Mouse (Mus musculus) neural tube, embryonic 13.5 days (tissue): ENCODE results near the gene Plin5. TPM values are rescaled to one million over a fixed set of nuclear protein-coding genes. Genes with fewer than 3 reads are reported as not detected.

Experiments
- ATAC-seq: fragments of 200-750 bp; cut with Nextera tagmentation; 2 replicates; pipeline ENCODE4 v1.8.0; 2017; ENCODE audit warnings: low read depth, mild to moderate bottlenecking, moderate TSS enrichment, moderate library complexity
- H3K27ac ChIP-seq: fragments of 300-500 bp; sonication (generic); replicated peaks from 2 replicates; pipeline ENCODE4 v1.5.1; 2015; ENCODE audit warnings: moderate library complexity, mild to moderate bottlenecking, inconsistent platforms
- H3K27me3 ChIP-seq: fragments of 300-500 bp; sonication (generic); 2 replicates; pipeline ENCODE4 v1.6.1; 2015; ENCODE audit warnings: mild to moderate bottlenecking, inconsistent platforms
- H3K36me3 ChIP-seq: fragments of 300-500 bp; sonication (generic); 2 replicates; pipeline ENCODE4 v1.6.1; 2015; ENCODE audit warnings: mild to moderate bottlenecking, inconsistent platforms
- H3K4me1 ChIP-seq: fragments of 300-500 bp; sonication (generic); replicated peaks from 2 replicates; pipeline ENCODE4 v1.6.1; 2015; ENCODE audit warnings: inconsistent platforms
- H3K4me2 ChIP-seq: fragments of 300-500 bp; sonication (generic); 2 replicates; pipeline ENCODE4 v1.6.1; 2015; ENCODE audit warnings: inconsistent platforms, mild to moderate bottlenecking, moderate library complexity
- H3K4me3 ChIP-seq: fragments of 300-500 bp; sonication (generic); 2 replicates; pipeline ENCODE4 v1.5.1; 2015; ENCODE audit warnings: mild to moderate bottlenecking, inconsistent platforms
- H3K9ac ChIP-seq: fragments of 300-500 bp; sonication (generic); 2 replicates; pipeline ENCODE4 v1.6.1; 2015; ENCODE audit warnings: moderate library complexity, mild to moderate bottlenecking, inconsistent platforms
- H3K9me3 ChIP-seq: fragments of 300-500 bp; sonication (generic); 2 replicates; pipeline ENCODE4 v1.6.1; 2016; ENCODE audit warnings: inconsistent platforms
- WGBS: fragments of 180-500 bp; shearing (Covaris S2); methylation state at CpG from one replicate; pipeline ENCODE4 v1.1.7; 2015; 5-methylcytosine and 5-hydroxymethylcytosine counted together
- polyA plus RNA-seq: library from polyadenylated mRNA; unstranded; fragments of >200 nt; fragmentation: Nextera tagmentation; extraction: Ambion mirVana; gene quantifications from 2 replicates; pipeline ENCODE4 v1.2.1, GENCODE M21; 2015

Gene Plin5
- polyA plus RNA-seq, 1 experiment from 2014 or later: 0.93 TPM

DNA sequence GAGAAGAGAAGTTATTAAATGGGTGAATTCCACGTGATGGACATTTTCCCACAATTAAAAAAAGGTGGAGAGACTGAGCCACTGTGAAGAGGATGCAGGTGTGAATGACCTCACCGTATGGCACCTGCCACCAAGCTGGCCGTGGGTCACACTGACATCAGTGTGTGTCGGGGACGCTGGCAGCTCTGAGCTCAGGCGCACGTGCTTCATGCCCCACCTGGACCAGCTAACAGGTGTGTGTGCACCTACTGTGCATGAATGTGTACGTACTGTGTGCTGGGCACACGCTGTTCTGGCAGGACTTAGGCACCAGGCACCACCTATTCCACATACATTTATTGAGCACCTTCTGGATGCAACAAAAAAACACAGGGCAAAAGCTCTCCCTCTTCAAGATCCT, 27.1 kb upstream of the Plin5 start:
- ATAC-seq: no peak
- no peak overlapping the region for H3K4me3 ChIP-seq
- no peaks in the 10 kb centered on the region for H3K36me3 ChIP-seq
- H3K9me3 ChIP-seq: no peaks in the 10 kb centered on the region
- H3K9ac ChIP-seq: no peak overlapping the region
- WGBS: 72% methylated on average over 9 of the region's 9 CpGs
- peaks cover 73% of the 10 kb centered on the region for H3K27me3 ChIP-seq
- H3K27ac ChIP-seq: no peak overlapping the region
- H3K4me2 ChIP-seq: no peak overlapping the region
- peaks cover 40% of the 10 kb centered on the region for H3K4me1 ChIP-seq

DNA sequence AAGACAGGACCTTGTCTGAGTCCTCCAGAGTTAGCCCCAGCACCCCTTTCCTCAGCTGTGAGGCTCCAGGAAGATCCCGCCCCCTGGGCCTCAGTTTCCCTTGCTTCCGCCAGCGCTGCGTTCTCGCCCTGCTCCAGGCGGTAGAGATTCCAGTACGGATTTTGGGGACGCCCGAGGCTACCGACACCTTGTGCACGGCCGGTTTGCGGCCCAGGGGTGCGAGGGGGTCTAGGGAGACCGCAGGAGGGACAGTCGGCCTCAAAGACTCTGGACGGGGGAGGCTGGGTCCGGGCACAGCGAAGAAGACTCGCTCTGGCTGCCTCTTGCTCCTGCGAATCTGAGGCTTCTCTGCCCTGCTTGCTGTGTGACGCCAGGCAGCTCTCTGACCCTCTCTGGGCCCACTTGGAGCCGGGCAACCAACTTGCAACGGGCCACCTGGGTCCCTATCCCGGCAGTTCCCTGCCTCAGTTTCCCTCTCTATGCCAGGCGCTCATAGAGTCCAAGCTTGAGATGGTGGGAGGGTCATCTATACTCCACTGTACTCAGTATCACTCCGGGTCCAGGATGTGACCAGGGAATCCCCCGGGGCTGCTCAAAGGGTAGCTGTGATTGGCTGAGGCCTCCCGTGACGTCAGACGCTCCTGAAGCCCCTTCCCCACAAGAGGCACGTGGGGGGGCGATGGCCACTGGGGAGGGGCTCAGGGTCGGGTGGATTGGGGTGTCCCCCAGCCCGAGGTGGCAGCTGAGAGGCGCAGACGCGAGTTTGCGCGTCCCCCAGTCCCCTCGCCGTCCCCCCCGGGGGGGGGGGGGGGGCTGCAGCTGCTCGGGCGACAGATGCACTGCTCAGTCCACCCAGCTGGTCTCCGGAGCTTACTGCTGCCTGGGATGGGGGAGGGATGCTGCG, 24.6 kb upstream of the Plin5 start:
- H3K4me3 ChIP-seq: peak overlapping the region; percentile 46
- H3K9ac ChIP-seq: peak overlapping the region; percentile 69
- peaks cover 65% of the 10 kb centered on the region for H3K27me3 ChIP-seq
- H3K4me1 ChIP-seq: peaks cover 53% of the 10 kb centered on the region
- no peaks in the 10 kb centered on the region for H3K36me3 ChIP-seq
- 0 out of 2 replicates have a peak overlapping the region, but pooled peaks have one; percentile 1 for H3K27ac ChIP-seq
- under 1% methylated on average over 38 of the region's 47 CpGs for WGBS
- peak overlapping the region; percentile 61 for H3K4me2 ChIP-seq
- H3K9me3 ChIP-seq: no peaks in the 10 kb centered on the region
- peak; percentile 60 for ATAC-seq

DNA sequence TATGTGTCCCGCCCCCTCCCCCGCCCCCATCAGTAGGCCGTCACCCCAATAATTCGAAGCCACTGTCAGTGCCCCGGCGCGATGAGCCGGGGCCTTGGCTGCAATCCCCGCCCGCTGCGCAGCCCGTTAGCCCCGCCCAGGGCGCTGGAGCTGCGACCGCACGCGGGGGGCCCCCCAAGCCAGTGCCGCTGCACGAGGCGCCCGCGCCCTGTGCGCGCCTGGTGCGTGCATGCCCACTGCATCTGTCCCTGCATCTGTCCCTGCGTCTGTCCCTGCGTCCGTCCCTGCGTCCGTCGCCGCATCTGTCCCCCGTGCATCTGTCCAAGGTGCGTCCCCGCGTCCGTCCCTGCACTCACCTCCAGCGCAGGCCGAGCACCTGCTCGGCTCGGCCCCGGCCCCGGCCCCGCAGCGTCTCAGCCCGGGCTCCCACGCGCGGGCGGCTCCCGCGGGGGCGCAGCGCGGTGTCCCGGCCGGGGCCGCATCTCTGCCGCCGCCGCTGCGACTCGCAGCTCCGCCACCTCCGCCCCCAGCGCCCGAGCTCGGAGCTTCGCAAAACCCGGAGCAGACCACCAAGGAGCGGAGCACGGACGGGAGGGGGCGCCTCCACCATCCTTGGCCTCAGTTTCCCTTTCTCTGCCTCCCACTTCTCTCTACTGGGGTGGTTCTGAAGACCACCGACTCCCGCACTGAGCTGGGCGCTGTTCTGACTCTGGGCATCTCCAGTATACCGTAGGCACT, 22.6 kb upstream of the Plin5 start, which contains the start of gene Sema6b:
TSS of gene Sema6b (minus strand) at position 486 of the 738 bp plus-strand sequence.
- peak within 1 kb of the TSS; percentile 76 for H3K4me2 ChIP-seq
- peaks cover 48% of the 10 kb centered on the region for H3K27me3 ChIP-seq
- no peaks in the 10 kb centered on the region for H3K36me3 ChIP-seq
- ATAC-seq: peak; percentile 42
- peak within 1 kb of the TSS; percentile 74 for H3K4me3 ChIP-seq
- no peaks in the 10 kb centered on the region for H3K9me3 ChIP-seq
- H3K4me1 ChIP-seq: peaks cover 61% of the 10 kb centered on the region
- H3K9ac ChIP-seq: peak within 1 kb of the TSS; percentile 85
- peak within 1 kb of the TSS; percentile 78 for H3K27ac ChIP-seq
- under 1% methylated on average over 78 of the region's 79 CpGs for WGBS

DNA sequence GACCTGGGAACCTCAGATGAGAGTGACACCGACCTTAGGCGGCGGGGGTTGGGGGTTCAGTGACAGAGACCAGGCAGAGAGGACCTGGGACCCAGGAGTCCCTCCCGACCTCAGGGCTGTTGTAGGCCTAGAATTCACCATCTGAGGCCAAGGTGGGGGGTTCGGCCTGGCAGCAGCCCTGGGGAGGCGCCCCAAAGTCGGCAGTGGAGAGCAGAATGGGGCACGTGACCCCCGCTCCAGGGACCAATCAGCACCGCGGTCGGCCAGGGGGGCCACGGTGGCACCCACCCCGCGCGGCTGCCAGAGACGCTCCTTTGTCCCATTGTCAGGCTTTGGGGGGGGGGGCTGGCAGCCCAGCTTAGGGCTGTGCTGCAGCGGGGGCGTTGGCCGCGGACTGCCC, 22.0 kb upstream of the Plin5 start:
- ATAC-seq: peak; percentile 6
- H3K27ac ChIP-seq: peak overlapping the region; percentile 78

DNA sequence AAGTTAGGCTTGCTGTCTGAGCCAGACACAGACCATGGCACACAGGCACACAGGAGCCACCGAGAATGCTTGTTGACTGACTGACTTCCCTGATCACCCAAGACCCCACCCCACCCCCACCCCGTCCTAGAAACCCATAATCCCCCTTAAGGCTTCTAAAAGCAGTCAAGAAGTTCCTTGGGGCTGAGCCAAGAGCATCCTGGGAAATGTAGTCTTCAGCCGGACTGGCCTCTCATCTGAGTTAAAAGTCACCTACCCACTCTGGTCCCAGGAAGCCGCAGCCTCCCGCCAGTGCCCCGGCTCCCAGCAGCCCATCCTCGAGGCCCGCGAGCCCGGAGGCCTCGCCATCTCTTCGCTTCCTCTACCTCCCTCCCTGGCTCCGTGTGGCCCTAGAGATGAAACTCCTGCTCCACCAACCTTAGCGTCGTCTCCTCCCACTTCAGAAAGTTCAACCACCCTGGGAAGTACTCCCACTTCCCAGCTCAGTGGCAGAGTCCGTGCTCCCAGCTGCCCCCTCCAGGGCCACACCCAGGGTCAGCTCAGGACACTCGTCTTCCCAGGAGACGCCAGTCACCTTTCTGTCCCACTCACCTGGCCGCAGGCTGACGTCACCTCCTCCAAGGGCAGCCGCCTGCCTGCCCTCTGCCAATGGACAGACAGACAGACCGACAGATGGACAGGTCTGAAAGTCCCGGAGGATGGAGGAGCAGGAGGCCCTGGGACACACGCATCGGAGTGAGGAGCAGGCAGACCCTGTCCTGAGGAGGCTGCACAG, 20.6 kb upstream of the Plin5 start:
- Histone ChIP-seq H3K36me3 (no peaks in the 10 kb centered on the region), H3K9me3 (no peaks in the 10 kb centered on the region), H3K4me3 (peak overlapping the region; percentile 74), H3K4me1 (peaks cover 79% of the 10 kb centered on the region), H3K9ac (peak overlapping the region; percentile 85), H3K27me3 (peaks cover 33% of the 10 kb centered on the region), H3K27ac (no peak overlapping the region), H3K4me2 (peak overlapping the region; percentile 76)
- ATAC-seq: no peak
- 13% methylated on average over 25 of the region's 25 CpGs for WGBS

More for the DNA sequence above, 22.0 kb upstream of the Plin5 start:
- Histone ChIP-seq H3K4me1 (peaks cover 66% of the 10 kb centered on the region), H3K27me3 (peaks cover 41% of the 10 kb centered on the region), H3K4me3 (peak overlapping the region; percentile 74), H3K36me3 (no peaks in the 10 kb centered on the region), H3K4me2 (peak overlapping the region; percentile 76), H3K9me3 (no peaks in the 10 kb centered on the region), H3K9ac (peak overlapping the region; percentile 85)
- 7% methylated on average over 21 of the region's 21 CpGs for WGBS

DNA sequence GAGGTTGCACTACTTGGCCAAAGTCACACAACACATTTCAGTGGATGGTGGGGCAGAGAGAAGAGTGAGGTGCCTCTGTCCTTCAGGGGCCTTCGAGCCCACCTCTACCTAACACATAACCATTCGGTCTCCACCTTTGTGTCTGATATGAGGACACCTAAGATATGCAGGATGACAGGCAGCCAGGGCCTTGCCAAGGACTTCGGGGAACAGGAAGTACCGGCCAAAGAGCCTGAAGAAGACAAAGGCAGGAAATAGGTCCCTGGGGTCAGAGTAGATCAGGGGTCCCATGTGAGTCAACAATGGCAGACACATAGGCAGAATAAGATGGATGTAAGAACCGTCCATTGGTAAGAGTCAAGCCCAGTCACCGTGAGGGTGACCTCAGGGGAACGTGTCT, 19.2 kb upstream of the Plin5 start:
- peaks cover 2% of the 10 kb centered on the region; the same call in 1 of the 2 replicates for H3K36me3 ChIP-seq
- no peak overlapping the region for H3K4me3 ChIP-seq
- WGBS: 83% methylated on average over 7 of the region's 7 CpGs
- H3K4me1 ChIP-seq: peaks cover 70% of the 10 kb centered on the region
- no peak overlapping the region for H3K27ac ChIP-seq
- H3K27me3 ChIP-seq: peaks cover 28% of the 10 kb centered on the region
- H3K9ac ChIP-seq: no peak overlapping the region
- ATAC-seq: no peak
- no peak overlapping the region for H3K4me2 ChIP-seq
- H3K9me3 ChIP-seq: no peaks in the 10 kb centered on the region

DNA sequence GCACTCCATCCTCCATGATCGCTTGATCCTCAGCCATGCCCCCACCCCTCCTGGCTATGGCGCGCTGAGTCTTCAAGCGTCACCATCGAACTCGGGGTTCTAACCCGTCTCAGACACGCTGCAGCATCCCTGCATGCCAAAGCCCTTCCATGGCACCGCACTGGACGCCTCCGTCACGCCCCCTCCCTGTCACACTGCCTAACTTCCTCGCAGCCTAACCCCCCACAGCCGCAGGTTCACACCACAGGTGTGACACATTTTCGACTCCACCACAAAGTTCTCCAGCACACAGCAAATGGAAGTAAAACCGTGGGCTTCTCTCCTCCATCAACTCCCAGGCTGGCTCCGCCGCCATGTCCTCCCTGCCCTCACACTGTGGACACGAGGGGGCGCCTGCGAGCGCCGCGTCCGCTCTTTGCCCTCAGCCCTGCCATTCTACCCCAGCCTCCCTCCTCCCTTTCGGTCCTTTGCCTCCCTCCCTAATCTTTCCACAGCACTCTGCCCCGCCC, 17.1 kb upstream of the Plin5 start:
- no peak for ATAC-seq
- peaks cover 15% of the 10 kb centered on the region for H3K27me3 ChIP-seq
- H3K27ac ChIP-seq: no peak overlapping the region
- peak overlapping the region; percentile 13 for H3K9ac ChIP-seq
- peak overlapping the region; percentile 24 for H3K4me3 ChIP-seq
- peak overlapping the region; percentile 50 for H3K4me2 ChIP-seq
- H3K4me1 ChIP-seq: peaks cover 55% of the 10 kb centered on the region
- peaks cover 22% of the 10 kb centered on the region for H3K36me3 ChIP-seq
- no peaks in the 10 kb centered on the region for H3K9me3 ChIP-seq
- 2% methylated on average over 26 of the region's 27 CpGs for WGBS

DNA sequence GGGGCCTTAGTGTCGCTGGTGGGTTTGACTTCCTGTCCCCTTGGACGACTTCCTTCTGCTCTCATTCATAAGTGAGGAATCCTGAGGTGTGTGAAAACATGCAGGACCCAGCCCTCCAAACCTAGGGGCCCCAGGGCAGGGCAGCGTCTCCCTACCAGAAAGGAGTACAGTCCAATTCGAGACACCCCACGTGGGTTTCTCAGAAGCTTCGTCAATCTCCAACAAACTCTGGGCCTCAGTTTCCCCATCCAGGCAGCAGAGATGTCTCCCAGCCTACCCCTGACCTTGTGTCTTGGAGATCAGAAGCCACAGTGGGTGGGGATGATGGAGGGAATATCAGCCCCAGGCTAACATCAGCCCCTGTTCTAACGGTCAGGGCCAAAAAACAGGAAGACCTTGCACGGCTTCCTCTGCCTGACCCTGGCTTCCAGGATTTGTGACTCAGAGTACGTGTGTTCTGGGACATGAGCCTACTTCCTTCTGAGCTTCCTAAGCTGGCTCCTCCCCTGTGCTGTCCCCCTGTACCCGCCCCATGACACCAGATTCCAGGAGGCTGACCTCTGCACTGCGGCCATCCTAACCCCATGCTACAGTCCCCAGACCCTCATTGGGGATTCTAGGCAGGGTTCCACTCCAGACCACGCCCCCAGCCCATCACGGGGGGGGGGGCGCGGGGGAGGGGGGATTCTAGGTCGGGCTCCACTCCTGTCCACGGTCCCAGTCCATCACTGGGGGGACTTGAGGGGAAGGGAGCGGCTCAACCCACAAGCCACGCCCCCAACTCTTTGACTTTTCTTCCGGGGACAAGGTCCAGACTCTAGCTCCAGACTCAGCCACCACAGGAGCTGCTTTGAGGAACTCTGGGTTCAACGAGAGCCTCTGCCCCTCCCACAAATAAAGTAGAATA, 16.3 kb upstream of the Plin5 start:
- H3K4me2 ChIP-seq: peak overlapping the region; percentile 50
- H3K9me3 ChIP-seq: no peaks in the 10 kb centered on the region
- H3K4me1 ChIP-seq: peaks cover 47% of the 10 kb centered on the region
- H3K9ac ChIP-seq: peak overlapping the region; percentile 13
- H3K27me3 ChIP-seq: peaks cover 8% of the 10 kb centered on the region
- 23% methylated on average over 18 of the region's 21 CpGs for WGBS
- no peak overlapping the region; the same call in 1 of the 2 replicates for H3K27ac ChIP-seq
- no peak for ATAC-seq
- H3K4me3 ChIP-seq: peak overlapping the region; percentile 24; the same call in 1 of the 2 replicates
- H3K36me3 ChIP-seq: peaks cover 30% of the 10 kb centered on the region

DNA sequence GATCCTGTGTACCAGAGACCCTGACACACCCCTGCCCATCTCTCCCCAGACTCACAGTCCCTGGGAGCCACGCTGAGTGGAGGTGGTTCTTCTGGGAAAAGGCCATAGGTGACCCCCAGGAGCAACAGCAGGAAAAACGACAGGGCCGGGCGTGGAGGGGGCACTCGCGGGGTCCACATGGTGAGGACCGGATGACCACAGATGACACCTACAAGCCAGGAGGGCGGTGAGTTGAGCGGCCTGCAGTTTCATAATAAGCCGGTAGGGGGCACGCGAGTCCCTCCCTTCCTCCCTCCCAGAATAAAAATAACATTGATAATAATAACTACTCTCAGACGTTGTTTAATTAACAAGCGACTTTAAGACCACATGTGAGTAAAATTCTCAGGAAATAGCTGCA, 15.3 kb upstream of the Plin5 start:
- H3K27ac ChIP-seq: no peak overlapping the region
- peaks cover 37% of the 10 kb centered on the region for H3K4me1 ChIP-seq
- ATAC-seq: peak; percentile 10; the same call in 1 of the 2 replicates
- H3K9me3 ChIP-seq: no peaks in the 10 kb centered on the region
- H3K36me3 ChIP-seq: peaks cover 41% of the 10 kb centered on the region
- no peak overlapping the region for H3K4me3 ChIP-seq
- no peaks in the 10 kb centered on the region; the same call in 1 of the 2 replicates for H3K27me3 ChIP-seq
- no peak overlapping the region for H3K4me2 ChIP-seq
- H3K9ac ChIP-seq: no peak overlapping the region
- WGBS: 5% methylated on average over 14 of the region's 14 CpGs

DNA sequence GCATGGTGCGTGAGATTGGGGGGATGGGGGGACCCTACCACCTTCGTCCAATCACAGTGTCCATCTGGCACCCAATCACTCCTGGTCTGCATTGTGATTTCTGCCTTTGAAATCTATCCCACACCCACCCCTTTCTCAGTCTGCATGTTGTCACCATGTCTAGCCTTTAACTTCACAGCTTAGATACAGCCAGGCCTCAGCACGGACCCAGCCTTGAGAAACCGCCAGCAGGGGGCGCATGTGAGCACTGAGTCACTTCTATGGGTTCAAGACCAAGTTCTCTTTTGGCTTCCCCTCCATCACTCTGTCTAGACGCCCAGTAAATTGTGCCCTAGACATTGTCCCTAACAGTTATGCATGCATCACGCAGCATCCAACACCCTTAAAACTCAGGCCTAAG, 14.4 kb upstream of the Plin5 start:
- no peak overlapping the region for H3K4me3 ChIP-seq
- no peak overlapping the region for H3K27ac ChIP-seq
- H3K9me3 ChIP-seq: no peaks in the 10 kb centered on the region
- 37% methylated on average over 7 of the region's 7 CpGs for WGBS
- peaks cover 49% of the 10 kb centered on the region for H3K36me3 ChIP-seq
- no peak overlapping the region for H3K4me2 ChIP-seq
- no peak overlapping the region for H3K9ac ChIP-seq
- ATAC-seq: no peak
- H3K27me3 ChIP-seq: peaks cover 7% of the 10 kb centered on the region
- peaks cover 28% of the 10 kb centered on the region for H3K4me1 ChIP-seq

DNA sequence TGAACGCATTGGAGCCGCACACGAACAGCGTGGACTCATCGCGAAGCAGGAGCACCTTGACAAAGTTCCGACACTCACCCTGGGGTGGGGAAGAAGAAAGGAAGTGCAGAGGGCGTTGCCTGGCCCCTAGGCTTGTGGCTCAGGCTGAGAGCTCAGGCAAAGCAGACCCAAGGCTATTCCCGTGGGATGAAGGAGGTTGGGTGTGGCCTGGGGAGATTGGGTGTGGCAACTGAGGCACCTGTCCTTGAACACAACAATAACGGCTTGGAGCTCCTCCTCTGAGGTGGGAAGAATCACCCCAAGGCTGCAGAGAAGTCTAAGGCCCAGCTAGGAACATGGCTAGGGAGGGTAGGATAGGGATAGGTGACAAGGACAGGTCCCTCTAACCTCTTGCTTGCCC, 13.7 kb upstream of the Plin5 start:
- Histone ChIP-seq H3K4me3 (no peak overlapping the region), H3K36me3 (peaks cover 56% of the 10 kb centered on the region), H3K27me3 (peaks cover 14% of the 10 kb centered on the region), H3K4me1 (peaks cover 25% of the 10 kb centered on the region), H3K27ac (no peak overlapping the region), H3K9me3 (no peaks in the 10 kb centered on the region), H3K4me2 (no peak overlapping the region), H3K9ac (no peak overlapping the region)
- 88% methylated on average over 10 of the region's 10 CpGs for WGBS
- no peak for ATAC-seq
